Mouse (Mus musculus): ENCODE results near the gene Il6st. TPM values are rescaled to one million over a fixed set of nuclear protein-coding genes. Genes with fewer than 3 reads are reported as not detected.

The Il6st gene
- polyA plus RNA-seq, 1 experiment: 17.3 TPM

- no peaks in the 10 kb centered on the region for H3K79me2 ChIP-seq (ENCODE audit: control insufficient read depth, insufficient read depth)
- H3K4me3 ChIP-seq (ENCODE audit: insufficient read depth, poor library complexity, severe bottlenecking): no peak overlapping the region
Measured at GRCm38 (mm10) chr13:112511261-112511660, 47.4 kb downstream of the Il6st start.

GRCm38 (mm10) chr13:112511810-112512209 is 47.9 kb downstream of the Il6st start:
- Histone ChIP-seq H3ac (ENCODE audit: control insufficient read depth, insufficient read length, low read depth) (no peak overlapping the region), H3K79me2 (ENCODE audit: control insufficient read depth, insufficient read depth) (no peaks in the 10 kb centered on the region), H3K36me3 (ENCODE audit: control insufficient read depth, insufficient read depth) (peaks cover 3% of the 10 kb centered on the region), H3K4me3 (ENCODE audit: insufficient read depth, poor library complexity, severe bottlenecking) (no peak overlapping the region), H3K79me3 (ENCODE audit: low read depth) (no peaks in the 10 kb centered on the region), H3K27me3 (ENCODE audit: control insufficient read depth, insufficient read depth, insufficient read length) (no peaks in the 10 kb centered on the region)
- TF ChIP-seq CEBPB (IDR thresholded peaks at IDR 0.05; ENCODE audit: low read depth): no peak
- TF ChIP-seq CTCF (IDR thresholded peaks at IDR 0.05; ENCODE audit: control insufficient read depth, insufficient read depth, insufficient read length): no peak
- TF ChIP-seq MYOD1 (IDR thresholded peaks at IDR 0.05; ENCODE audit: control insufficient read depth, insufficient read length, low read depth): no peak
- TF ChIP-seq MAX (IDR thresholded peaks at IDR 0.05): no peak
- no peak for TF ChIP-seq FOSL1 (IDR thresholded peaks at IDR 0.05; ENCODE audit: insufficient read depth, low read length, poor library complexity, severe bottlenecking)
- no peak for TF ChIP-seq USF1 (IDR thresholded peaks at IDR 0.05; ENCODE audit: low read depth)
- no peak for TF ChIP-seq MYOG (IDR thresholded peaks at IDR 0.05; ENCODE audit: control insufficient read depth, extremely low read depth, insufficient read length)

More at GRCm38 (mm10) chr13:112511261-112511660, 47.4 kb downstream of the Il6st start:
- H3K79me3 ChIP-seq (ENCODE audit: low read depth): no peaks in the 10 kb centered on the region
- TF ChIP-seq MYOD1 (IDR thresholded peaks at IDR 0.05; ENCODE audit: control insufficient read depth, insufficient read length, low read depth) (no peak), FOSL1 (IDR thresholded peaks at IDR 0.05; ENCODE audit: insufficient read depth, low read length, poor library complexity, severe bottlenecking) (no peak), MYOG (IDR thresholded peaks at IDR 0.05; ENCODE audit: control insufficient read depth, extremely low read depth, insufficient read length) (no peak), MAX (IDR thresholded peaks at IDR 0.05) (no peak), CTCF (IDR thresholded peaks at IDR 0.05; ENCODE audit: control insufficient read depth, insufficient read depth, insufficient read length) (no peak), CEBPB (IDR thresholded peaks at IDR 0.05; ENCODE audit: low read depth) (no peak), USF1 (IDR thresholded peaks at IDR 0.05; ENCODE audit: low read depth) (no peak)
- H3K27me3 ChIP-seq (ENCODE audit: control insufficient read depth, insufficient read depth, insufficient read length): no peaks in the 10 kb centered on the region
- no peak overlapping the region for H3ac ChIP-seq (ENCODE audit: control insufficient read depth, insufficient read length, low read depth)
- peaks cover 3% of the 10 kb centered on the region for H3K36me3 ChIP-seq (ENCODE audit: control insufficient read depth, insufficient read depth)

- Histone ChIP-seq H3K79me2 (ENCODE audit: control insufficient read depth, insufficient read depth) (no peaks in the 10 kb centered on the region), H3K4me3 (ENCODE audit: insufficient read depth, poor library complexity, severe bottlenecking) (no peak overlapping the region), H3K27me3 (ENCODE audit: control insufficient read depth, insufficient read depth, insufficient read length) (no peaks in the 10 kb centered on the region), H3K79me3 (ENCODE audit: low read depth) (no peaks in the 10 kb centered on the region), H3ac (ENCODE audit: control insufficient read depth, insufficient read length, low read depth) (no peak overlapping the region), H3K36me3 (ENCODE audit: control insufficient read depth, insufficient read depth) (peaks cover 3% of the 10 kb centered on the region)
- TF ChIP-seq MYOG (IDR thresholded peaks at IDR 0.05; ENCODE audit: control insufficient read depth, extremely low read depth, insufficient read length): no peak
- no peak for TF ChIP-seq USF1 (IDR thresholded peaks at IDR 0.05; ENCODE audit: low read depth)
- no peak for TF ChIP-seq MYOD1 (IDR thresholded peaks at IDR 0.05; ENCODE audit: control insufficient read depth, insufficient read length, low read depth)
- no peak for TF ChIP-seq CEBPB (IDR thresholded peaks at IDR 0.05; ENCODE audit: low read depth)
- no peak for TF ChIP-seq CTCF (IDR thresholded peaks at IDR 0.05; ENCODE audit: control insufficient read depth, insufficient read depth, insufficient read length)
- no peak for TF ChIP-seq FOSL1 (IDR thresholded peaks at IDR 0.05; ENCODE audit: insufficient read depth, low read length, poor library complexity, severe bottlenecking)
- TF ChIP-seq MAX (IDR thresholded peaks at IDR 0.05): no peak
Measured at GRCm38 (mm10) chr13:112512824-112513223, 49.0 kb downstream of the Il6st start.

GRCm38 (mm10) chr13:112514546-112514945 is 50.7 kb downstream of the Il6st start:
- Histone ChIP-seq H3K79me3 (ENCODE audit: low read depth) (no peaks in the 10 kb centered on the region), H3ac (ENCODE audit: control insufficient read depth, insufficient read length, low read depth) (no peak overlapping the region)

GRCm38 (mm10) chr13:112522261-112522660 is 58.4 kb downstream of the Il6st start:
- Histone ChIP-seq H3K79me3 (ENCODE audit: low read depth) (no peaks in the 10 kb centered on the region), H3K4me3 (ENCODE audit: insufficient read depth, poor library complexity, severe bottlenecking) (no peak overlapping the region), H3K36me3 (ENCODE audit: control insufficient read depth, insufficient read depth) (no peaks in the 10 kb centered on the region), H3K27me3 (ENCODE audit: control insufficient read depth, insufficient read depth, insufficient read length) (peaks cover 4% of the 10 kb centered on the region), H3ac (ENCODE audit: control insufficient read depth, insufficient read length, low read depth) (no peak overlapping the region), H3K79me2 (ENCODE audit: control insufficient read depth, insufficient read depth) (no peaks in the 10 kb centered on the region)
- TF ChIP-seq CEBPB (IDR thresholded peaks at IDR 0.05; ENCODE audit: low read depth) (no peak), MAX (IDR thresholded peaks at IDR 0.05) (no peak), MYOG (IDR thresholded peaks at IDR 0.05; ENCODE audit: control insufficient read depth, extremely low read depth, insufficient read length) (no peak), CTCF (IDR thresholded peaks at IDR 0.05; ENCODE audit: control insufficient read depth, insufficient read depth, insufficient read length) (no peak), USF1 (IDR thresholded peaks at IDR 0.05; ENCODE audit: low read depth) (no peak), MYOD1 (IDR thresholded peaks at IDR 0.05; ENCODE audit: control insufficient read depth, insufficient read length, low read depth) (no peak), FOSL1 (IDR thresholded peaks at IDR 0.05; ENCODE audit: insufficient read depth, low read length, poor library complexity, severe bottlenecking) (no peak)

More at GRCm38 (mm10) chr13:112514546-112514945, 50.7 kb downstream of the Il6st start:
- H3K4me3 ChIP-seq (ENCODE audit: insufficient read depth, poor library complexity, severe bottlenecking): no peak overlapping the region
- H3K36me3 ChIP-seq (ENCODE audit: control insufficient read depth, insufficient read depth): no peaks in the 10 kb centered on the region
- TF ChIP-seq MYOD1 (IDR thresholded peaks at IDR 0.05; ENCODE audit: control insufficient read depth, insufficient read length, low read depth): no peak
- no peaks in the 10 kb centered on the region for H3K79me2 ChIP-seq (ENCODE audit: control insufficient read depth, insufficient read depth)
- no peaks in the 10 kb centered on the region for H3K27me3 ChIP-seq (ENCODE audit: control insufficient read depth, insufficient read depth, insufficient read length)

GRCm38 (mm10) chr13:112522896-112523295 is 59.0 kb downstream of the Il6st start:
- no peak overlapping the region for H3K4me3 ChIP-seq (ENCODE audit: insufficient read depth, poor library complexity, severe bottlenecking)
- TF ChIP-seq MAX (IDR thresholded peaks at IDR 0.05) (no peak), FOSL1 (IDR thresholded peaks at IDR 0.05; ENCODE audit: insufficient read depth, low read length, poor library complexity, severe bottlenecking) (no peak), USF1 (IDR thresholded peaks at IDR 0.05; ENCODE audit: low read depth) (no peak), MYOD1 (IDR thresholded peaks at IDR 0.05; ENCODE audit: control insufficient read depth, insufficient read length, low read depth) (no peak)
- no peaks in the 10 kb centered on the region for H3K79me2 ChIP-seq (ENCODE audit: control insufficient read depth, insufficient read depth)
- no peaks in the 10 kb centered on the region for H3K79me3 ChIP-seq (ENCODE audit: low read depth)
- peaks cover 4% of the 10 kb centered on the region for H3K27me3 ChIP-seq (ENCODE audit: control insufficient read depth, insufficient read depth, insufficient read length)
- H3ac ChIP-seq (ENCODE audit: control insufficient read depth, insufficient read length, low read depth): no peak overlapping the region
- H3K36me3 ChIP-seq (ENCODE audit: control insufficient read depth, insufficient read depth): no peaks in the 10 kb centered on the region
